Mouse (Mus musculus) midbrain, embryonic 13.5 days (tissue): Measurements from ENCODE around the gene E130308A19Rik. TPM values are rescaled to one million over a fixed set of nuclear protein-coding genes. Genes with fewer than 3 reads are reported as not detected.
A peak's percentile ranks its signal among the peaks of the same experiment; 100 is the strongest.
"Not testable (repeated sequence)": the region's sequence is repeated elsewhere in the genome, so short reads cannot be mapped to it uniquely, and the experiment has no call there.

Experiments
- ATAC-seq: fragments of 200-750 bp; cut with Nextera tagmentation; 2 replicates; pipeline ENCODE4 v1.8.0; 2017; ENCODE audit warnings: mild to moderate bottlenecking, moderate TSS enrichment, moderate library complexity
- H3K27ac ChIP-seq: fragments of 300-500 bp; sonication (generic); 2 replicates; pipeline ENCODE4 v1.5.1; 2015; ENCODE audit warnings: inconsistent platforms, mild to moderate bottlenecking, moderate library complexity
- H3K27me3 ChIP-seq: fragments of 300-500 bp; sonication (generic); 2 replicates; pipeline ENCODE4 v1.6.1; 2015; ENCODE audit warnings: mild to moderate bottlenecking, inconsistent platforms
- H3K36me3 ChIP-seq: fragments of 300-500 bp; sonication (generic); 2 replicates; pipeline ENCODE4 v1.6.1; 2015; ENCODE audit warnings: mild to moderate bottlenecking, inconsistent platforms
- H3K4me1 ChIP-seq: fragments of 300-500 bp; sonication (generic); replicated peaks from 2 replicates; pipeline ENCODE4 v1.6.1; 2015; ENCODE audit warnings: inconsistent platforms
- H3K4me2 ChIP-seq: fragments of 300-500 bp; sonication (generic); replicated peaks from 2 replicates; pipeline ENCODE4 v1.6.1; 2015; ENCODE audit warnings: moderate library complexity, mild to moderate bottlenecking, inconsistent platforms
- H3K4me3 ChIP-seq: fragments of 300-500 bp; sonication (generic); replicated peaks from 2 replicates; pipeline ENCODE4 v1.5.1; 2015; ENCODE audit warnings: mild to moderate bottlenecking, inconsistent platforms
- H3K9ac ChIP-seq: fragments of 300-500 bp; sonication (generic); replicated peaks from 2 replicates; pipeline ENCODE4 v1.6.1; 2015; ENCODE audit warnings: mild to moderate bottlenecking, inconsistent platforms
- H3K9me3 ChIP-seq: fragments of 300-500 bp; sonication (generic); 2 replicates; pipeline ENCODE4 v1.6.1; 2016; ENCODE audit warnings: mild to moderate bottlenecking, inconsistent platforms
- WGBS: fragments of 180-500 bp; shearing (Covaris S2); methylation state at CpG from one replicate; pipeline ENCODE4 v1.1.7; 2015; 5-methylcytosine and 5-hydroxymethylcytosine counted together
- polyA plus RNA-seq: library from polyadenylated mRNA; unstranded; fragments of >200 nt; fragmentation: Nextera tagmentation; extraction: Ambion mirVana; gene quantifications from 2 replicates; pipeline ENCODE4 v1.2.1, GENCODE M21; 2015

Gene E130308A19Rik
- polyA plus RNA-seq, 1 experiment from 2014 or later: 62.6 TPM

- Histone ChIP-seq H3K27ac (peak overlapping the region; percentile 73), H3K9ac (peak overlapping the region; percentile 89), H3K27me3 (no peaks in the 10 kb centered on the region), H3K4me1 (peaks cover 13% of the 10 kb centered on the region), H3K4me2 (peak overlapping the region; percentile 90), H3K4me3 (peak overlapping the region; percentile 98), H3K36me3 (no peaks in the 10 kb centered on the region; the same call in 1 of the 2 replicates), H3K9me3 (no peaks in the 10 kb centered on the region)
- under 1% methylated on average over 47 of the region's 47 CpGs for WGBS
- ATAC-seq: peak; percentile 12
Observed at GRCm38 (mm10) chr4:59782853-59783684, 157.1 kb downstream of the E130308A19Rik start.

- 1% methylated on average over 36 of the region's 36 CpGs for WGBS
- peak overlapping the region; percentile 89 for H3K9ac ChIP-seq
- H3K4me2 ChIP-seq: peak overlapping the region; percentile 90
- H3K27ac ChIP-seq: peak overlapping the region; percentile 73
- no peaks in the 10 kb centered on the region for H3K27me3 ChIP-seq
- peak; percentile 97 for ATAC-seq
- H3K4me3 ChIP-seq: peak overlapping the region; percentile 98
- H3K4me1 ChIP-seq: peaks cover 13% of the 10 kb centered on the region
- no peaks in the 10 kb centered on the region for H3K36me3 ChIP-seq
- no peaks in the 10 kb centered on the region for H3K9me3 ChIP-seq
Observed at GRCm38 (mm10) chr4:59783685-59784279, 157.8 kb downstream of the E130308A19Rik start.

- Histone ChIP-seq H3K4me2 (no peak overlapping the region), H3K9me3 (no peaks in the 10 kb centered on the region), H3K4me3 (no peak overlapping the region), H3K27ac (no peak overlapping the region), H3K9ac (no peak overlapping the region), H3K27me3 (no peaks in the 10 kb centered on the region), H3K4me1 (peaks cover 13% of the 10 kb centered on the region), H3K36me3 (no peaks in the 10 kb centered on the region)
- 22% methylated on average over 2 of the region's 2 CpGs for WGBS
- ATAC-seq: no peak
Observed at GRCm38 (mm10) chr4:59785412-59785811, 159.4 kb downstream of the E130308A19Rik start.

GRCm38 (mm10) chr4:59786661-59787060, 160.7 kb downstream of the E130308A19Rik start:
- Histone ChIP-seq H3K36me3 (no peaks in the 10 kb centered on the region), H3K4me1 (peaks cover 10% of the 10 kb centered on the region), H3K4me2 (no peak overlapping the region), H3K4me3 (no peak overlapping the region), H3K9ac (no peak overlapping the region), H3K27me3 (no peaks in the 10 kb centered on the region), H3K27ac (no peak overlapping the region), H3K9me3 (no peaks in the 10 kb centered on the region)
- WGBS: 2% methylated on average over 7 of the region's 7 CpGs
- no peak for ATAC-seq

GRCm38 (mm10) chr4:59787126-59787525, 161.1 kb downstream of the E130308A19Rik start:
- Histone ChIP-seq H3K9ac (no peak overlapping the region), H3K4me2 (no peak overlapping the region), H3K9me3 (no peaks in the 10 kb centered on the region), H3K27ac (no peak overlapping the region), H3K27me3 (no peaks in the 10 kb centered on the region), H3K4me1 (peaks cover 6% of the 10 kb centered on the region), H3K36me3 (no peaks in the 10 kb centered on the region), H3K4me3 (no peak overlapping the region)
- 69% methylated on average over 6 of the region's 6 CpGs for WGBS
- ATAC-seq: no peak

GRCm38 (mm10) chr4:59789015-59789414, 163.0 kb downstream of the E130308A19Rik start:
- no peaks in the 10 kb centered on the region for H3K4me1 ChIP-seq

GRCm38 (mm10) chr4:59793626-59794025, 167.6 kb downstream of the E130308A19Rik start:
- not testable (repeated sequence) for H3K4me3 ChIP-seq, H3K4me1 ChIP-seq, H3K36me3 ChIP-seq, H3K4me2 ChIP-seq, H3K27me3 ChIP-seq, H3K9me3 ChIP-seq, ATAC-seq, H3K9ac ChIP-seq, H3K27ac ChIP-seq
- 88% methylated on average over 2 of the region's 2 CpGs for WGBS

More at GRCm38 (mm10) chr4:59789015-59789414, 163.0 kb downstream of the E130308A19Rik start:
- Histone ChIP-seq H3K4me2 (no peak overlapping the region), H3K27ac (no peak overlapping the region), H3K9me3 (no peaks in the 10 kb centered on the region), H3K27me3 (no peaks in the 10 kb centered on the region), H3K36me3 (no peaks in the 10 kb centered on the region), H3K9ac (no peak overlapping the region), H3K4me3 (no peak overlapping the region)
- no peak for ATAC-seq

- 83% methylated on average over 2 of the region's 2 CpGs for WGBS
- H3K4me1 ChIP-seq: no peaks in the 10 kb centered on the region
- ATAC-seq: no peak
Observed at GRCm38 (mm10) chr4:59794116-59794515, 168.1 kb downstream of the E130308A19Rik start.

GRCm38 (mm10) chr4:59795788-59796455, 169.9 kb downstream of the E130308A19Rik start:
- Histone ChIP-seq H3K9ac (no peak overlapping the region), H3K4me1 (no peaks in the 10 kb centered on the region), H3K4me2 (no peak overlapping the region), H3K4me3 (no peak overlapping the region), H3K9me3 (no peaks in the 10 kb centered on the region), H3K27ac (no peak overlapping the region), H3K27me3 (no peaks in the 10 kb centered on the region), H3K36me3 (no peaks in the 10 kb centered on the region)
- 86% methylated on average over 2 of the region's 2 CpGs for WGBS
- ATAC-seq: no peak

More at GRCm38 (mm10) chr4:59794116-59794515, 168.1 kb downstream of the E130308A19Rik start:
- Histone ChIP-seq H3K36me3 (no peaks in the 10 kb centered on the region), H3K4me3 (no peak overlapping the region), H3K9ac (no peak overlapping the region), H3K27ac (no peak overlapping the region), H3K27me3 (no peaks in the 10 kb centered on the region), H3K9me3 (no peaks in the 10 kb centered on the region), H3K4me2 (no peak overlapping the region)

GRCm38 (mm10) chr4:59800181-59800580, 174.2 kb downstream of the E130308A19Rik start:
- WGBS: 87% methylated on average over 5 of the region's 5 CpGs
- no peak overlapping the region for H3K9ac ChIP-seq
- H3K4me3 ChIP-seq: no peak overlapping the region
- H3K9me3 ChIP-seq: no peaks in the 10 kb centered on the region
- no peak overlapping the region for H3K4me2 ChIP-seq
- H3K36me3 ChIP-seq: no peaks in the 10 kb centered on the region
- no peak for ATAC-seq
- no peaks in the 10 kb centered on the region for H3K27me3 ChIP-seq
- H3K27ac ChIP-seq: no peak overlapping the region
- 0 out of 2 replicates have a peak, but pooled peaks cover 3% of the 10 kb centered on the region for H3K4me1 ChIP-seq

GRCm38 (mm10) chr4:59801489-59801888, 175.5 kb downstream of the E130308A19Rik start, which contains the start of gene Inip:
Gene Inip (minus strand): TSS chr4:59801589.
- Histone ChIP-seq H3K27me3 (no peaks in the 10 kb centered on the region), H3K27ac (no peak within 1 kb of the TSS), H3K36me3 (no peaks in the 10 kb centered on the region), H3K4me3 (no peak within 1 kb of the TSS), H3K9me3 (no peaks in the 10 kb centered on the region), H3K4me1 (peaks cover 6% of the 10 kb centered on the region), H3K4me2 (no peak within 1 kb of the TSS), H3K9ac (no peak within 1 kb of the TSS)
- ATAC-seq: no peak

GRCm38 (mm10) chr4:59802107-59802506, 176.1 kb downstream of the E130308A19Rik start:
- Histone ChIP-seq H3K9me3 (no peaks in the 10 kb centered on the region), H3K4me3 (no peak overlapping the region), H3K36me3 (no peaks in the 10 kb centered on the region), H3K4me1 (peaks cover 12% of the 10 kb centered on the region), H3K27me3 (no peaks in the 10 kb centered on the region), H3K9ac (no peak overlapping the region), H3K4me2 (no peak overlapping the region), H3K27ac (no peak overlapping the region)
- 75% methylated on average over 6 of the region's 6 CpGs for WGBS
- ATAC-seq: no peak
